Mouse (Mus musculus): ENCODE measurements around the gene Micu1.

Micu1 gene

DNA sequence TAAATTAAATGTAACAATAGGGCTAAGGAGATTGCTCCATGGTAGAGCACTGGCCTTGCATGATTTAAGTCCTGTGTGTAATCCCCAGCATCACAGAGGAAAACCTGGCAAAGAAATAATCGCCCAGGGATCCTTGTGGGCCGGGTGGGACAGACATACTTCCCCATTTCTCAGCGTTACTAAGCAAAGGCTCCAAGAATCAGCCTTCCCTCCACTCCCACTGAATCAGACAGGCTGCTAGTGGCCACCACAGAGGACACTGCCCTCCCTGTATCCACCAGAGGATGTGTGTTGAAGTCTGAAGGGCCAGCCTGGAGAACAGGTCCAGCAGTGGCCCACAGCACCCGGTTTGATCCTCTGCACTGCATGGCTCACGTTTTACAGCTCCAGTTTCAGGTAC lies 185.2 kb downstream of the Micu1 start:
- no peak for DNase-seq

DNA sequence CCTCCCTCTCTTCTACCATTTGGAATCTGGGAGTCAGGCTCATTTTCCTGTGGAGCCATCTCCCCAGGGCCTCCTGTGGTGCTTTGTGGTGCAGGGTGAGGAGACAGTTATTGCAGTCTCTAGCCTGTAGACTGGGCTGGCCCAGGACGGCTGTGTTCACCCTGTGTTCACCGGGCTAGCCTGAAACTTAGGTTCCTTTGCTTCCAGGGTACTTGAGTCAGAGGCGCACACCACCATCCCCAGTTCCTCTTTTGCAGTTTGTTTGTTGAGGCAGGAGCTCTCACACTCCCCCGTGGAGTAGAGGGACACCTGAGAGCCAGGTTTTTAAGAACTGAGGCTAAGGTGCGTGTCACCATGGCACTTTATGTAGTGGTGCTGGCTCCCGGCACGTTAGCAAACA lies 187.1 kb downstream of the Micu1 start:
- no peak for DNase-seq

DNA sequence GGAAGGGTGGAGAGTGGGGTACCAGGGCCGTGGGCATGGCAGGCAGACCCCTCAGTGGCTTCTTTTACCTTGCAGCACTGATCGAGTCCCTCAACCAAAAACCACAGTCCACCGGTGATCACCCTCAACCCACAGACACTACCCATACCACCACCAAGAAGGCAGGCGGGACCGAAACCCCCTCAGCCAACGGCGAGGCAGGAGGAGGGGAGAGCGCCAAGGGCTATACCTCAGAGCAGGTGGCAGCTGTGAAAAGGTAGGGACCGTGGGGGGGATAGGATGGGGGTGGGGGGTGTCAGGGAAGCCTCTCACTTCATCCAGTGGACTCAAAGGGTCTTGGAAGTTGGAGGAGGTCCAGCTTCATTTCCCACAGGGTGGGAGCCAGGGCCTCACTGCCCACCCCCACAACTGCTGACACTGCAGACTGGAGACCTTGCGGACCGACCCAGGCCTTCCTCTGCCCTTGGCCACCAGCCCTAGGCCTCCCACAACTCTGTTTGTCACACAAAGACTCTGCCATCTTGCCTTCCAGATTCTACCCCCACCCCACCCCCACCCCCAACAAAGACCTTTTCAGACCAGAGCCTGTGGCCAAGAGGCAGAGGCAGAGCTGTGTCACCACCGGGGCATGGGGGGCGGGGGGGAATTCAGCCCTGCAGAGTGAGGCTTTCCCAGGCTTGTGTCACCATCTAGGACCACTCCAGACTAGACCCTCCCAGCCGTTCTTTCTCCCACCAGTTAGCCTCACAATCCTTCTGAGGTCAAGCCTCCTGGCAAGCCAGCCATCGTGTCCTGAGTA lies 187.9 kb downstream of the Micu1 start:
- DNase-seq = no peak

DNA sequence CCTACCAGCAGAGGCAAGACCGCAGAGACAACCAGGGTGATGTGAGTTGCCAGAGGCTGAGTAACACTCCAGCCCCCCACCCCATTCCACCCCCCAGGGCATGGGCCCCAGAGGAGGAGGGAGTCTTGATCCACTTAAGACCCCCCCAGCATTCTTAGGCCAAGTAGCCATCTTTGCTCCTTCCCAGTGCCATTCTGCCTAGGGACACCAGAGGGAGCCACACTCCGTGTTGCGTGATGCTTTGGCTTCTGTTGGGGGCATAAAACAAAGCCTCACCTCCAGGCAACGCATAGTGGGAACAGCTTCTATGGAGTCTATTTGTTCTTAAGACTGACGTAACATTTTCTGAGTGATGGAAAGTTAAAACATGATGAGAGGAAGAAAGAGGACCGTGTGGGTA lies 190.7 kb downstream of the Micu1 start:
- DNase-seq = peak; percentile 80

DNA sequence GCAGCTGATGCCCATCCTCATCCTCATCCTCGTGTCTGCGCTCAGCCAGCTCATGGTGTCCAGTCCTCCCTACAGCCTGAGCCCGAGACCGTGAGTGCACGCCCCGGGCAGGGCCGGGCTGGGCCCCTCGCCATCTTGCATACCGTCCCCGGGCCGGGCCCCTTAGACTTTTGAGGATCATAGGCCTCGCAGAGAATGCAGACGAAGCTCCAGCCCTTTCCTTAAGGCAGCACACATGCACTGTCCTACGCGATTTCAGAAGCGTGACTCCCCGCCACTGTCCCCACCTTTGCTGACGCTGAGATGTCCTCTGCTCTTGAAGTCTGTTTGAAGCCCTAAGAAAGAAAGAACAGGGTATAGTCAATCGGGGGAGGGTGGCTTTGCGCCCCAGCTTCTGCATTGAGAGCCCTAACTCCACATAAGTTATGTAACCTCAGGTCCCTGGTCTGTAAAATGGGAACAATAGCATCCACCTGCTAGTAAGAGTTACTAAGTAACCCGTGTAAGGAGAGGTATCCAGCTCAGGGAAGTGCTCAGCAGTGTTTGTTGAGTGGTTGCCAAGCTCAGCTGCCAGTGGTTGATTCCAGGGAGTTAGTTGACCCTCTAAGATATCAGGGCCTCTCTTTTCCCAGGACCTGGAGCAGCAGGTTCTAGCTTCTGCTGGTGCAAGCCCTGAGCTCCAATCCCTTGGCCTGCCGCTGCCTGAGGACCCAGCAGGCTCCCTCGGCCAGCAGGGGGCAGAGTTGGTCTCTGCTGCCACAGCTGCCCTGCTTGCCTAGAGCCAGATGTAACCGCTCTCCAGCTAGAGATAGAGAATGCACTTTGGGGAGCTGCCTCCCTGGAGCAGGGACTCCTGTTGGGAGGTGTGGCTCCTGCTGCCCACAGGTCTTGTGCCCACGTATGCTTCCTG lies 192.2 kb downstream of the Micu1 start:
- DNase-seq = peak; percentile 62

DNA sequence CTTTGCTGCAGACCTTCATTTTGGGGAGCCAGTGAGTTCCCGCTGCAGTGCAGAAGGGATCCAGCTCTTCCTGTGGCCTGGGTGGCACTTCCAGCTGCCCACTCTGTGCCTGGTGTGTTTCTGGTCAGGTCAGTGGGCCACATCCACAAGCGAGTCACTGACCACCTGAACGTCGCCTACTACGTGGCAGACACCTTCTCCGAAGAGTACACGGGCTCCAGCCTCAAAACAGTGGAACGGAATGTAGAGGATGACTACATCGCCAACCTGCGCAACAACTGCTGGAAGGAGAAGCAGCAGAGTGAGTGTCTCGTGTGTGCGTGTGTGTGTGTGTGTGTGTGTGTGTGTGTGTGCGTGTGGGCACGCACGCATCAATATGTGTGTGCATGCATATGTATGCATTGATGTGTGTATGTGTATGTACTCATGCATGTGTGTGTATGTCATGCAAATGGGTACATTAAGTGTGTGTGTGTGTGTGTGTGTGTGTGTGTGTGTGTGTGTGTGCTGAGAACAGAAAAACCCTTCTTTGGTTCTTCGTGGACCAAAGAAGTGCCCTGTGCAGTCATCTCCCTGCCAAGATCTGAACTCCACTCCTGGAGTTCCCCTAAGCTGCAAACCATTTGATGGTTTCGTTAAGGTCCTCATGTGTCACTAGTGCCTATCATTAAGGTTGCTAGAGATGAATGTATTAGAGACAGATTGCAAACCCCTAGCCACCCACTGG lies 193.3 kb downstream of the Micu1 start:
- DNase-seq = no peak

DNA sequence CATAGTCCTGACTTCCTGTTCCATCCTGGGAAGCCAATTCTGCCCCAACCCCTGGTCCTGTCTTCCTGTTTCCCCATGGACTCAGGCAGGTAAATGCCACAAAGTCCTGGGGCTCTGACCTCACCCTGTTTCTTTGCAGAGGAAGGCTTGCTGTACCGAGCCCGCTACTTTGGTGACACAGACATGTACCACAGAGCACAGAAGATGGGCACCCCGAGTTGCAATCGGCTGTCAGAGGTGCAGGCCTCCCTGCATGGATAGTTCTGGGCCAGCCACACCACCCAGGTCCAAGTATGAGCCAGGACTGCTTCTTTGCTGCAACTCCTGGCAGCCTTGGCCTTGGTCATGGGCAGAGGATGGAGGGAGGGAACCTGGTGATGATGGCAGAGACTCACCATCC lies 193.9 kb downstream of the Micu1 start:
- no peak for DNase-seq

DNA sequence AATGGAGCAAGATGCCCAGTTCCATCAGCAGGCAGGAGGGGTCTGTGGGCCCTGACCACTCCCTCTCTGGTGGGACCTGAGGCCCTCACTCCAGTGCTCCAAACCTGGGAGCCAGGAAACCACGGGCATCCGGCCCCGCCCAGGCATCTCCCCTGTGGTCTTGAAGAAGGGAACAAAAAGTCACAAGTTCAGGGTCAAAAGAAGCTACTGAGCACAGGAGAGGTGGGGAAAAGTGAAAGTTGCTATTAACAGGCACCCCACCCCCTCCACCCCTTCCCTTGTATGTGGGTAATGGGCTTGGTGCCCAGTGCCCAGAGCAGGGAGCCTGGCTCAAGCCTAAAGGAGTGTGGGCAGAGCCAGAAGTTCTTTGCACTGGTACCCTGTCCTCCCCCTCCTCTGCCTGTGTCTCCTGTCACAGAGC lies 194.6 kb downstream of the Micu1 start:
- DNase-seq = no peak

DNA sequence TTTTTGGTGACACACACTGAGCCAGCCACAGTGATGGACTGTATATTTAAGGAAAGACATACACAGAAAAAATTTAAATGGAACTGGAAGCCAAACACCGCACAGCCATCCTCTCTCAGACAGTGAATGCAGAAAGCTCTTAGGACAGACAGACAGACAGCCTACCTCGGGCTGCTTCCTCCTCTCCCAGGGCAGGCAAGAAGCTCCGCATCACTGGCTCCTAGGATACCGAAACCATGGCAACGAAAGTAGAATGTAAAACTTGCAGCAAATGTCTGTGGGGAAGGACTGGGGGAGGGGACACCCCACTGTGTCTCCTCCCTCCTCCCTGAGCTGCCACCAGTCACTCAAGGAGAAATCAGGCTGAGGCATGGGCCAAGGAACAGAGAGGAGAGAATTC lies 195.2 kb downstream of the Micu1 start:
- no peak for DNase-seq

DNA sequence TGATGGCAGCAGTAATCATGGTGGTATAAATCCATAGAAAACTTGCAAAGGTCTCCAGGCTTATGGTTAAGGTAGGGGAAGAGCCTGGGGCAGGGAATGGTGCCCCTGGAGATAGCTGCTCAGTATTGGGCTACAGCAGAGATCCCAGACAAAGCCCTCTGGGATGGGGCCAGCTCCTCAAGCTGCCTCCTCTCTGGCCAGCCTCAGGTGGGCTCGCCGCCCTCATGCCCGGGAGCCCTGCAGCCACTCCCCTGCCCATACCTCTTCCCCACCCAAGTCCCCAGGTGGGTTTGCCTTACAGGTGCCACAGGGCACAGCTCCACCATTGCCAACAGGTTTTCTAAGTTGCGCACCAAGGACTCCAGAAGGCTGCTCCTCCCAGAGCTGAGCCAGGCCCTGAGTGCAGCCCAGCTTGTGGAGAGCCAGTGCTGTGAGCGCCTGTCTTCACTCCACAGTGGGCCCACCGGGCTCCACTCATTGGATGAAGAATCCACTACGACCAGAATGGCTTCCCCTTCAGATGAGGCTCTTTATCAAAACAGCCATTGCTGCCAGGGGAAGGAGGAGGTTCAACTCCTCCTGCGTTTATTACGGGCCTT lies 196.0 kb downstream of the Micu1 start:
- DNase-seq = no peak

DNA sequence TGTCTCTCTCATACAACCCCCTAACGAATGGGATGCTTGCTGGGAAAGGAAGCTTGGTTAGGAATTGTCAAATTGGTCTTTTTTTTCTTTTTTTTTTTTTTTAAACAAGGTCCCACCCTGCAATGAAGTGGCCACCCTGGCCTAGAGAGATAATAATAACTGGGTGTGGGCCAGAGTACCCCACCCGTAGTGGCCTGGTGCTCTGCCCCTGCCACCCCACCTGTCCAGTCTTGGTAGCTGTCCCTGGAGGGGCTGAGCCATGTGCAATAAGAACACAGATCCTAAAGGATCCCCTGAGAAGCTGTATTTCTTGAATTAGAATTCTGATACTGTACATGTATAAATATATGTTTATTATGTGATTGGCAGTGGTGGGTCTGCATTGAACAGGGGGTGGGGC lies 196.7 kb downstream of the Micu1 start:
- no peak for DNase-seq

DNA sequence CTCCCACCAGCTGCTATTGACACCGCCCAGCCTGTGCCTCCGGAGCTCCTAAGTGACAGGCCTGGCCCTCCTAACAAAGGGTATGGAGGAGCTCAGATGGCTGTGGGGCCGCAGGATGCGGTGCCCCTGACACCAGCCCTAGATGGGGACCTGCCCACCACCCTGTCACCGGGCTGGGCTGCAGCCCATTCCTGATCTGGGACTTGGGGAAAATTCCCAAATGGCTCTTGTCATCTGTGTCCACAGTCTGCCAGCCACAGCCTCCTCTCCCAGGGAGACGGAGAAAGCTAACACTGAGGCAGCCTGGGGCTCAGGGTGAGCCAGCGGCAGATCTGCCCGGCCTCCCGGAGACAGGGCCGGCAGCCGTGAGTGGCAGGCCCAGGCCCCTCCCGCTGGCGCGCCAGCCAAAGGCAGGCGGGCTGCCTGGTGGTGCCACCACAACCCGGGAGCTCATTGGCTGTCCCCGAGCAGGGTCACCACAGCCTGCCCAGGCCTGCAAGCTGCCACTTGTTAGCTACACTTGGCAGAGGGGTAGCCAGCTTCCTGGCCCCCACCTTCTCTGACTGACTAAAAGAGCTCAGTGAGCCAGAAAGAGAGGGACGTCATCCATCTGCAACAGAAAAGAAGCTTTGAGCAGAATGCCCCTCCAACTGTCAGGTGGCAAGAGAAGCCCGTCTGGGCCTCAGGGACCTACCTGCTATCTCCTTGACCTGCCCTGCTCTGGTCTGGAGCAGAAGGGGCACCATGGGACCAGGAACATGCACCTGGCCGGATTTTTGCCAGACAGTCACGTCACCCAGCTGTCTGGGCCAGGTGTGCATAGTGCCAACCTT lies 197.3 kb downstream of the Micu1 start:
- DNase-seq = peak; percentile 89

DNA sequence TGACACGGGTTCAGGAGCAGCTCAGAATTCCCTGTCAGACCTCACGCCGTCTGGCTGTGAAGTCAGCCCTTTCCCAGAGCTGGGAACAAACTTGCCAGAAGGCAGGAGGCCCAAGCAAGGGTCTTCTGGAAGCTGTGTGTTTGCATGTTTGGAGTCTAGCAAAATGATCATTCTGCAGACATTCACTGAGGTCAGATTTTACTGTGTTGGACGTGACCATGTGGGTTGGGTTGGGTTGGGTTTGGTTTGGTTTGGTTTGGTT lies 197.8 kb downstream of the Micu1 start:
- DNase-seq = no peak

DNA sequence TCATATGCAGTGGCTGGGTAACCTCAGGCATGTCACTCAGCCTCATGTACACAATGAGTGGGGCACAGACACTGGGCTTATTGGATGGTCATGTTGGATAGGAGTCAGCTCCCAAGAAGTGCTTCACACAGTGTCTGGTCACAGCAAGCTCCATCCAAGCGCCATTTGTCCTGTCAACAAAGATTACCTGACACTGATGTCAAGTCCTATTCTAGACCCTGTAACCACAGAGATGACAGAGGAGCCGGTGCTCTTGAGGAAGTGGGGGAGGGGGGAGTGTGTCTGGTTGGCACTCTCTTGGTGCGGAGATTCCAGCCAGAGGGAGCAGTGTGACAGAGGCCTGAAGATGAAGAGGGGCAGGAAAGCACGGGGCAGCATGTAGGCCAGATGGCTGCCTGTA lies 198.7 kb downstream of the Micu1 start:
- DNase-seq = no peak

DNA sequence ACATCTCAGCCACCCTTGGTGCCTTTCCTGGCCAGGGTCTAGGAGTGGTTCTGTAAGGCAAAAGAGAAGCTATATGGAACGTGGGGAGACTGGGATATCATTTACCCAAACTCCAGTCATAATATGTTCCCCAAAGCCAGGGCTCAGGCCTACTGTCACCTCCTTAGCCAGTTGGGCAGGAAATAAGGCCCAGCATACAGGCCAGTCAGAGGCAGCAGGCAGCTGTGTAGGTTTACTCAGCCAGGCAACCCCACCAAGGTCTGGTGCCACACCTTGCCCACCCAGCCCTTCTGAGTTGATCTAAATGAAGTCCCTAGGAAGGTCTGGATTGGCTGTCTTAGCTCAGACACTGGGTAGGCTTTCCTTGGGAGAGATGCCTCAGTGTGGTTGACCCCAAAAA lies 199.2 kb downstream of the Micu1 start:
- DNase-seq = no peak

DNA sequence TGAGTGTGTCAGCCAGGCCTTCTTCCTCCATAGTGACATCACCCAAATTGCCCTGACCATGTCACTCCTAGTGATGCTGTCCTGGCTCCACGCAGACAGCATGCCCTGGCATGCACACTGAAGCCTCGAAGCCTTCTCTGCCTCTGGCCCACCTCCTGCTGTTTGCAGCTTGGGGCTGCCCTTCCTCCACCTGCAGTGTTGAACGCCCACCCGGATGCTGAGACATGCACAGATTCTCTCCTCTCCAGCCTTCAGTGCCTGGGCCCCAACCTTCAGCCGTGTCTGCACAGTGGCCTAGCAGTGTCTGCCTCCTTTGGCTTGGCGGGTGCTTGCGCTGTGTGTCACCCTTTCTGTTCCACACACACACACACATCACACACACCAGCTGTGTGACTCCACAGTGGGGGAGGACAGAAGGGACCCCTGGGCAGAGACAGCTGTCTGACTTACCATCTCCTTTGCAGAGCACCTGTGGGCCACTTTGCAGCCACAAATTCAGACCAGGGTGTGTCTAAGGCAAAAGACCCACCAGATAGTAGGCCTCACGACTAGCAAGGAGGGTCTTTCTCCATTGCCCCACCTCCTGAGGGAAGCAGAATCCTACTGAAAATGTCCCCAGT lies 199.8 kb downstream of the Micu1 start:
- DNase-seq = no peak

DNA sequence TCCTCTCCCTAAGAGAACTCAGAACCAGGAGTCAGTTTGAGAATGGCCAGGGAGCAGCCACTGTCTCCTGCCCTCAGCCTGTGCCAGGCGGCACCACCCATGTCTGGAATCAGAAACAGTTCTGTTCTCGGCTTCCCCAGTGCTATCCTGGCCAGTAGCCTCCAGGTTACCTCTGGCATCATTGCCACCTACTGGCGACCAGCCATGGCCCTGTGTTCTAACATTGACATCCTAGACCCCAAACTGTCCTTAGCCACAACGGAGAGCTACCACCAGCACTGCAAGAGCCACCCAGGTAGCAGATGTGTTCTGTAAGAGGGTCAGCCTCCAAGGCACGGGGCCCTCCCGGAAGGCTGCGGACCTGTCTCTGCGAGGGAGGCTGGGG lies 200.3 kb downstream of the Micu1 start:
- no peak for DNase-seq

DNA sequence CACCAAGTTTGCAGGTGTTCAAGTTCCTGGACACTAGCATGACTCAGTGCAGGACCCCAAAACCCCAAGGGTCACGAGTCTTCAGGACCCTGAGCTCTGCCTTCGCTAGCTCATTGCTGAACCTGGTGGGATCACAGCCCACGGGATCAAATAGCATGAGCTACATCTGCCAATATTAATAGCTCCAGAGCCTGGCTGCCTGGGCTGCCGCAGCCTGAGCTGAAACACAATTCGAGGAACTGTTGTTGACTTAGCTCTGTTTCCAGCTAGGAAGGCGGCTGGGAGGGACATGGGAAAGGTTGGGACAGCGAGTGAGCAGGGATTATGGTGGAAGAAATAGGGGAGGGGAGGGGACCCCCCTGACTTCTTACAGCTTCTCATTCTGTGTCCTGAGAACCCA lies 200.9 kb downstream of the Micu1 start:
- no peak for DNase-seq

DNA sequence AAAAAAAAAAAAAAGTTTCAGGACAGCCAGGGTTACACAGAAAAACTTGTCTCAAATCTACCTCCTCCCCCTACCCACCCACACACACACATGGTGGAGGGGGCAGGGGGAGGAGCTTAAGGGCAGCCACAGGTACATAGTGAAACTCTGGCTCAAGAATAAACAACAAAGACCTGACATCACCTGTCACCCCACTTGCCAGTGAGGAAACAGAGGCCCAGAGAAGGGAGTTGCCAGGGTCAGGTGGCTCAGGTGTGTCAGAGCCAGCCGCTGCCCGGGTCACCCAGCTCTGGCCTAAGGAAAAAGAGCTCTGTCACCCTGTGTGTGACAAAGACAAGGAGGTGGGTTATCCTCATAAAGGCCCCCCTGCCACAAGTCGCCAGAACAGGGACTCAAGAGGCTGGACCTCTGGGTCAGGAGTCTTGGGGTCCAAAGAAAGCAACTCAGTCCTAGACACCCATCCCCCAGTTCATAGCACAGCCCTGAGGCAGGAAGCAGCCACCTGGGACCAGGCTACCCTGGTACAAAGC lies 204.9 kb downstream of the Micu1 start:
- no peak for DNase-seq

DNA sequence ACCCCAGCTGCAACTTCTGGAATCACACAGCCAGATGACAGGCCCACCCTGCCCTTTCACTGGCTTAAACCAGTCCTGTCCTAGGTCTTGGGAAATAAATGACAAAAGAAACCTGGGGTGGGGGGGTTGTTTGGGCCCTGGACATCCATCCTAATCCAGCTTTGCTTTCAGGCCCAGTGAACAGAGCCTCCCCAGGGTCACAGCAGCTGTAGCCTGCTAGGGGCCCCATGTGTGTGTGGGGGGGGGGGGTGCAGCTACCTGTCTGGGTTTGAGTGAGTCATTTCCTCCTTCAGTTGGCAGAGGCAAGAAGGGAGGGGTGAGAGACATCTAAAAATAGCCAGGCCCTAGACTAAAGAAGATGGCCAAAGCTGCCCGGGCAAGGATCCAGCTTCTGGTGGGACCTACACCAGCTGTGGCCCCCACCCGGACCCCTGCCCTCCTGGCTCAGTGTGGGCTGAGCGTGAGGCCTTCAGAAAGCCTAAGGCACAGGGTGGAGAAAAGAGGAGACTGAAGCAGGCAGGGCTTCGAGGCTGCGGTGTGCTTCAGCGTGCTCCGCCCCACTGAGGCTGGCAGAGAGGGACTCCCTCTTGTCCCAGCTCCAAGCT lies 205.5 kb downstream of the Micu1 start:
- no peak for DNase-seq

DNA sequence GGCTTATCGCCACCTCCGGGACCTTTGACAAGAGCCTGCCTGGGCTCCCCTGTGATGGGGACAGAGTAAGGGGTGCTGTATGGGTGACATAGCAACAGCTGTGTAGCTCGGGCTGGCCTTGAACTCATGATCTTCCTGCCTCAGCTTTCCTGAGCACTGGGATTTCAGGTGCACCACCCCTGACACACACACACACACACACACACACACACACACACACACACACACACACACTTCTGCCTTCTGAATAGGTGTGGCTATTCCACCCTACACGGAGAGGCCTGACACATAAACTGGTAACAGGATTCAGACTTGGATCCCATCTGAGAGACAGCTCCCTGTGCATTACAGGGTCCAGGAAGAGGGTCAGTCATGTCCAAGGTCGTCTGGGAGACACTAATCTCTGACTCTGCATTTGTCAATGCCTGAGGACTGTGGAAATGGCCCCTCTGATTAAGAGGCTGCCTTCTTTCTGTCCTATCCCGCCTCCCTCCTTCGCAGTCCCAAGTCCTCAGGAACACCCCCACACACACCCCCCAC lies 206.6 kb downstream of the Micu1 start:
- no peak for DNase-seq

Measured in cerebellum, adult 9-10 months (tissue).